Mouse (Mus musculus) brown adipose tissue, adult 24 weeks (tissue): ENCODE results near the gene Nid2. TPM values are rescaled to one million over a fixed set of nuclear protein-coding genes. Genes with fewer than 3 reads are reported as not detected.

Experiments used
- H3K27ac ChIP-seq: fragments of 200-500 bp; replicated peaks from 2 replicates; pipeline ENCODE4 v1.5.1; 2012; ENCODE audit warnings: low read depth, mild to moderate bottlenecking, low read length
- H3K4me1 ChIP-seq: fragments of 200-500 bp; 2 replicates; pipeline ENCODE4 v1.6.1; 2012; ENCODE audit warnings: low read length, mixed read lengths; ENCODE audit not compliant: control insufficient read depth, insufficient read depth, insufficient read length
- H3K4me3 ChIP-seq: fragments of 200-500 bp; 2 replicates; pipeline ENCODE4 v1.5.1; 2012; ENCODE audit warnings: low read depth, mild to moderate bottlenecking, low read length, moderate library complexity; ENCODE audit not compliant: insufficient read depth
- polyA plus RNA-seq: library from polyadenylated mRNA; stranded (reverse); fragments of >200 nt; gene quantifications from 2 replicates; pipeline ENCODE4 v1.2.4, GENCODE M21; 2012; ENCODE audit not compliant: missing spikeins, insufficient read depth, insufficient read length

Nid2 gene
- polyA plus RNA-seq: 6.0 and 7.3 TPM in 2 replicates

DNA sequence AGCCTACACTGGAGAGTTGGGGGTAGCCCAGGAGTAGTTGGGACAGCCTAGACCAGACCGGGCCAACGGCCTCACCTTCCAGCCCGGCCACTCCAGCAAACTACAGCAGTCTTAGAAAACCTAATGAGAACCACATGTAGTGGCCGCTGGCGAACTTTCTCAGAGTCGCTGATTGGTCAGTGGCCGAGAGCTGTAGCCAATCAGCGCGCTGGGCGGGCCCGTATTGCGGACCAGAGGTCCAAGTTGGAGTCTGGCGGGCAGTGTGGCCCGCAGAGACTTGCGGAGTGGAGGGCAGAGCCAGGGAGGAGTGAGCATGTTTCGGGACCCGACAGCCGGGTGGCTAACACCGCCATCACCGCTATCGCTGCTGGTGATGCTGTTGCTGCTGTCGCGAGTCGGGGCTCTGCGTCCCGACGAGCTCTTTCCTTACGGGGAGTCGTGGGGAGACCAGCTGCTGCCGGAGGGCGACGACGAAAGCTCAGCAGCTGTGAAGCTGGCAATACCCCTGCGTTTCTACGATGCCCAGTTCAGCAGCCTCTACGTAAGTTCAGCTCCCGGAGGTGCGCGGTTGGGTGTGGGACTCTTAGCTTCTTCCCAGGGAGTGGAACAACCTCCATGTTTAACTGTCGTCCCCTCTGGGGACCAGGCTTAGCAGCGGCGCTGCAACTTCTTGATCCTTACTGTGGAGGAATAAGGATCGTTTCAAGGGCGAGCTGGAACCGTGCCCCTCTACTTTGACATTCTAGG lies at the start of gene Nid2:
TSS of gene Nid2 (plus strand) at position 241 of the 747 bp plus-strand sequence.
- Histone ChIP-seq H3K27ac (peak within 1 kb of the TSS; percentile 36), H3K4me3 (peak within 1 kb of the TSS; percentile 69), H3K4me1 (no peaks in the 10 kb centered on the region)

DNA sequence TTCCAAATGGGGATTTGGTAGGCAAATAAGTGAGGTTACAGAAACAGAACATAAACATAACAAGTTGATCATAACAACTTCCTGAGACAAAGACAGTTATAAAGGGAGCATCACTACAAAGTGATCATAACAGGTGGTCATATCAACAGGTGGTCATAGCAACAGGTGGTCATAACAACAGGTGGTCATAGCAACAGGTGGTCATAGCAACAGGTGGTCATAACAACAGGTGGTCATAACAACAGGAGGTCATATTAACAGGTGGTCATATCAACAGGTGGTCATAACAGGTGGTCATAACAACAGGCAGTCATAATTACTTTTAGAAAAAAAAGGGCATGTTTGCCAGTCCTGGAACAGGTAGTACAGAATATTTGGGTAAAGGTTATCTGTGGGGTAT lies 49.5 kb upstream of the Nid2 start:
- no peaks in the 10 kb centered on the region for H3K4me1 ChIP-seq
- H3K4me3 ChIP-seq: no peak overlapping the region
- H3K27ac ChIP-seq: no peak overlapping the region

DNA sequence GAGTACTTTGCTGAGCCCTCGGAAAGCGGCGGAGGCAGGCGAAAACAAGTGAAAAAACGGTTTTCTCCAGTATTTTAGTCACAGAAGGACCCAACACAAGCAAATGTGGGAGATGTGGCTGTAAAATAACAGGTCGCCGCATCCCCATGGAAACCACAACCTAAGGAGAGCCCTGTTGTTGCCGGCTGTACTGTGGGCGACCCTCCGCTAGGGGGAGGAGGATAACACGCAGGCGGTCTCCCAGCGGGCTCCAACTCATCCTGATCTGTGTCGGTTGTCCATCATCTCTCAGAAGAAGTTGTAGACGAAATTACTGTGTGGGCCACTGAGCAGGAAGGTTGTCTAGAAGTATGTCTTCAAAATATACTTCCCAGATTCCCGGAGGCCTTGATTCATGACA lies 45.4 kb upstream of the Nid2 start:
- Histone ChIP-seq H3K4me1 (peaks cover 8% of the 10 kb centered on the region; the same call in 1 of the 2 replicates), H3K4me3 (no peak overlapping the region), H3K27ac (no peak overlapping the region)

DNA sequence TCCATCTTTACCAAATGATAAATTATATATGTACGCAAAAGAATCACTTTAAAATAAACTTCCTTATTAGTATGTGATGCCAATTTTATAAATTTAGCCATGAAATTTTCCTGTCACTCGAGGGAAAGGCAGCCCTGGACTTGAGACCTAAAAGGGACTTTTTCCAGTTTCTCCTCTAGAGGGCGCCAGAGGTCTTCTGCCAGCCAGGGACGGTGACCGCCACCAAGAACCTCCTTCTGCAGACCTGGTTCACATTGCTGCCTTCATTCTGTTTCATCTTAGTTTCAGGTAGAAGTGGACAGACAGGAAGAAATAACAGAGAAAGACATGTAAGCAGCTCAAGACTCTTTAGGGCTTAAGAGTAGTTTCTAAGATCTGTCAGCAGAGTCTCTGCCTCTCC lies 44.6 kb upstream of the Nid2 start:
- H3K27ac ChIP-seq: no peak overlapping the region
- no peak overlapping the region for H3K4me3 ChIP-seq
- peaks cover 8% of the 10 kb centered on the region; the same call in 1 of the 2 replicates for H3K4me1 ChIP-seq

DNA sequence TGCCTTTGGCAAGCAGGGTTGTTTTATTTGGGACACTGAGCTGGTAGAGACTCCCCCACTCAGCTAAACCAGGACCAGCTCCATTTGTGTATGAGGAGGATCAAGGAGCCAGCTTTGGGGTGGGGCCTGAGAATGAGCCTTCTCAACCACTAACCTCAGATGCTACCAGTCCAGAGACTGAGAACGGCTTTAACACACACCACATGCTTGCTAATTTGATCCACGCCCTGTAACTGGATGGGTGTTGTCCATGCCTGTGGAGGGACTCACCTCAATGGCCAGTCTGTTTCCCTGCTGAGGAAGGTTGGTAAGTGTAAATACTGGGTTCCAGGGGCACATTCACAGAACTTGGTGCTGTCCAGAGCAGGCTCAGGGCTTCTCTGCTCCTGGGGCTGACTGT lies 44.1 kb upstream of the Nid2 start:
- Histone ChIP-seq H3K4me3 (no peak overlapping the region), H3K4me1 (peaks cover 8% of the 10 kb centered on the region; the same call in 1 of the 2 replicates), H3K27ac (no peak overlapping the region)

DNA sequence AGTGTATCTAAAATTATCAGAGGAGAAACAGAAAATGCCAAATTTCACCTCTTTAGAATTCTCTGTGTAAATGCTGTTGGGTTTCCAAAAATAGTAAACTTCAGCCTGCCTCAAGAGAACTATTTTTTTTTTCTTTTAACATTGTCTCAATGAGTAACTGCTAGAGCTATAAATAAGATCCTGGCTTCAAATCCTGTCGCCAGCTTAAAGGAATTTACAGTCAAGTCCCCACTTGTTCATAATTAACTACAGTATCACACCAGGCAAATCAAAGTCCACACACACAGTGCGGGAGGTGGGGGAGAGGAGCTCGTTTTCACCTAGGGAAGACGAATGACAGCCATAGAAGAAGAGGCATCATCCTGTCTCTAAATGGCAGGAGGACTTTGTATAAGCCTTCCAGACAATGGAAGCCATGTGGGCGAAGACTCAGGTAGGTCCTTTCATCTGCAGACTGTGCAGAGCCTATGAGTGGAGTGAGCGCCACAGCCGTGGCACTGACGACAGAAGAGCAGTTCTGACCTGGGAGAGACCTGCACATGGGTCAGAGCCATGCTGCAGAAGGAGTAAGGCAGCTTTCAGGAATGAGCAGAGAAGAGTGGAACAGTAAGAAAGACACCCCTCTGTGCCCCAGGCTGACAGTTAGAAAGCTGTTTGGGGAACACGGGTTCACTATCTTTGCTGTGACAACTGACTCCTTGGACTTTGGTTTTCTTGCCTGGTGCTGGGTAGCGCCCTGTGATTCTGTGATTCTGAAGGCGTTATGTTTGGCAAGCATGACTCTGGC lies 43.2 kb upstream of the Nid2 start:
- peaks cover 8% of the 10 kb centered on the region; the same call in 1 of the 2 replicates for H3K4me1 ChIP-seq
- H3K27ac ChIP-seq: no peak overlapping the region
- H3K4me3 ChIP-seq: no peak overlapping the region

DNA sequence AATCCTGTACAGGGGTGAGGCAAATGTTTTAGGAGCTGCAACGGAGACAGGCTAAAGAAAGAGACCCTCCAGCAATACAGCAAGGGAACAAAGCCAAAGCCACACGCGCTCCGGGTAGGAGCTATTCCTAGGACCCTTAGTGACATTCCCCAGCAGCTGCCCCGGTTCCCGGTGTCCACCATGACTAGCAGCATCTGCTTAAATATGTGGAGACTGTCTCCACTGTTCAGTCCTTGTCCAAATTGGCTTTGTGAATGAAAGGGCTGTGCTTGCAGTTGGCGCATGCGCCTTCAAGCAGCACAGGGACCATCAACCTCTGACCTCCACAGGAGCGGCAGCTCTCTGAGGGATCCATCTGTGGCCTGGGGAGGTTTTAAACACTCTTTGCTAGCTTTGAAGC lies 41.9 kb upstream of the Nid2 start:
- Histone ChIP-seq H3K27ac (no peak overlapping the region; the same call in 1 of the 2 replicates), H3K4me1 (peaks cover 8% of the 10 kb centered on the region; the same call in 1 of the 2 replicates), H3K4me3 (no peak overlapping the region)

DNA sequence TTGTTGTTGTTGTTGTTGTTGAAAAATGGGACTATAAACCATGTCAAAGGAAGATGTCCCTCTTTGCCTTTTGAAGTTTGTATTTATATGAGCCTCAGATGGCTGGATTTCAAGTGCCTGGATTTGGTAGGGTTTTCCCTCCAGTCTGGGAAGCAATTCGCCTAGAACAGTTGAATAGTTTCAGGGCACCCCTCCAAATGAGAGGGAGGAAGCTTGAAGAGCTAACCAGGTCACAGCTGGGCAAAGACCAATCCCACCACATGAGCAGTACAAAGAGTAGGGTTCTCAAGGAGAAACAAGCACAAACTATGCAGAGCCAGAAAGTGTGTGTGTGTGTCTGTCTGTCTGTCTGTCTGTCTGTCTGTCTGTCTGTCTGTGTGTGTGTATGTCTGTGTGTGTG lies 39.3 kb upstream of the Nid2 start:
- Histone ChIP-seq H3K4me3 (no peak overlapping the region), H3K27ac (no peak overlapping the region), H3K4me1 (peaks cover 10% of the 10 kb centered on the region; the same call in 1 of the 2 replicates)

DNA sequence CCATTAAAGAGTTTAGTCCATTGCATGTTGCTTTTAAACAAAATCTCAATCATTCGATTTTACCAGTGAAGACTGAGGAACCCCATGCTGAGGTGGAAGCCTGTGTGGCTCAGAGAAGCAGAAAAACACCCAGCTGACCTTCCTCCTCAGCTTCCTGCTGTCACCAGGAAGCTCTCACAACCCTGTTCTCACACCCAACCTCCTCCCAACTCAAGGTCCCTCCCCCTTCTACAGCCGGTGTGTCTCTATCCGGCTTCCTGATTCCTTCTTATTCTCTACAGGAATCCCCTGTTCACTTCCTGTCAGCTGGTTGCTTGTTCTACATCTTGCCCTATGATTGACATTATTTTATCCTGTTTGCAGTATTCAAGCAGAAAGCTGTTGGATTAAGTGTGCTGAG lies 38.0 kb upstream of the Nid2 start:
- H3K4me1 ChIP-seq: peaks cover 7% of the 10 kb centered on the region; the same call in 1 of the 2 replicates
- no peak overlapping the region for H3K4me3 ChIP-seq
- no peak overlapping the region for H3K27ac ChIP-seq

DNA sequence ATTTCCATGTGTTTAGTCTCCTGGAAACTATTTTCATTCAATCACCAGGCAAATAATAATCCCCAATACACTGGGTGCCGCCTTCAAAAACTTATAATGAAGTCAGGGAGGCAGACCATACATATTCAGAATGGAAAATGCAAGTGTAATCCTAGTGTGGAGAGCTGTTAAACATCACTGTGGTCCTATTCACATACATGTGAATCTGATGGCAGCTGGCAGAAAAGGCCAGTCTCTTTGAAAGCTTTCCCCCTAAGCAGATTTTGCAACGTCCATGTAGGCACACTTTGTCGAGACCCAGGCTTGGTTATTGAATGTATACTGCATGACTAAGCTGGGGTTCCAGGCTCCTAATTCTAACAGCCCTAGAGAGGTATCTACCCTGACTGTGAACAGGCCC lies 32.0 kb upstream of the Nid2 start:
- H3K4me1 ChIP-seq: peaks cover 2% of the 10 kb centered on the region; the same call in 1 of the 2 replicates
- H3K4me3 ChIP-seq: no peak overlapping the region
- no peak overlapping the region for H3K27ac ChIP-seq

DNA sequence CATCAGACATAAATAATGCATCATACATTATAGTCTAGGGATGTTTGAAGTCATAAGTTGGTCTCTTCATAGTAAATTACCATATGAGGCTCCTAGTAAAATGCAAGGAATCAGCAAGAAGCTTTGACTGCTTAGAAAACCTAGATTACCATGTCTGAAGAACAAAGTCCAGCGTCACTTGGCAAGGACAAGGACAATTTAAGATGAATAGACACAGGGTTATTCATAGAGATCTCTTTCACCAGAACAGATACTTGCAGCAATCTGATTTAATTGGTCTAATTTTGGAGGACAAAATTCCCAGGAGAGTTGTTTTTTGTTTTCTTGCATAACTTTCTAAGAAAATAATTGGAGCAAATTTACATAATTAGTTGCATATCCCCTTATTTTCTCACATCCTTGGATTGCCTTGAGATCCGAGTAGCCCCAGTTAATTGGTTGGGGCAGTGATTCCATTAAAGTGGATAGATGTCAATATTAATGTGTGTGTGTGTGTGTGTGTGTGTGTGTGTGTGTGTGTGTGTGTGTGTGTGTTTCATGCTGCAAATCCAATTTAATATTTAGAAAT lies 30.9 kb upstream of the Nid2 start:
- Histone ChIP-seq H3K4me3 (no peak overlapping the region), H3K4me1 (no peaks in the 10 kb centered on the region), H3K27ac (no peak overlapping the region)

DNA sequence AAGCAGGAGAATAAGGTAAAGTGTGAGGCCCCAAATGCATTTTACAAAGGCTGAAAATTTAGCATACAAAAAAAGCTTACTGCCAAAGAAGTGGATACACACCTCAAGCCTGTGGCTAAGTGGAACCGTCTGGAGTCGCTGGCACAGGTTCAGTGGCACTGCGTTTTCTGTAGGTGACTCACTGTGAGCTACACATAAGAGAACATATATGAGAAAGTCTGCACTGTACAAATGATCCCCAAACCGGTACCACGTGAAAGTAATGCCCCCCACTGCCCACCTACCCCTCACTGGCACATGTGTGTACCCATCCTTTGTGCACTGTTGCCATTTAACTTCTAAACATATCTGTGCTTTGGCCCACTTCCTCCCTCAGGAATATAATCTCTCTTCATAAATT lies 22.8 kb upstream of the Nid2 start:
- Histone ChIP-seq H3K27ac (no peak overlapping the region), H3K4me1 (no peaks in the 10 kb centered on the region)

DNA sequence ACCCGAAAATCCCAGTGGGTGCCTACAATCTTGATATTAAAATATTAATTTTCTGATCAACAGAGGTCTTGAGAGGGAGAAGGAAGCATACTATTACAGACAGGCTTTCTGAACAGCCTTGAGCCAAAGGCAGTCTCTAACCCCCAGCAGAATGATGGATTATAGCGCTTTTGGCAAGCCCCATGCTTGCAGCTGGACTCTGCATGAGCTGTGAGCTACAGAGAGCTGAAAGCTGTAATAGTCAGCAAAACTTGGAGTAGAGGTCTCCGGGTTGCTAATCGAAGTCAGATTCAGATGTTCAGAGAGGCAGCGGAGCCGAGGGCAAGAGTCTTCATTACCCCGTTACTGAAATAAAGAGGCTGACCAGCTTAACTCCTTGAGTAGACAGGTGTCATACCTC lies 22.3 kb upstream of the Nid2 start:
- Histone ChIP-seq H3K4me1 (peaks cover 4% of the 10 kb centered on the region; the same call in 1 of the 2 replicates), H3K27ac (no peak overlapping the region), H3K4me3 (no peak overlapping the region)

More for the DNA sequence above, 22.8 kb upstream of the Nid2 start:
- H3K4me3 ChIP-seq: no peak overlapping the region

DNA sequence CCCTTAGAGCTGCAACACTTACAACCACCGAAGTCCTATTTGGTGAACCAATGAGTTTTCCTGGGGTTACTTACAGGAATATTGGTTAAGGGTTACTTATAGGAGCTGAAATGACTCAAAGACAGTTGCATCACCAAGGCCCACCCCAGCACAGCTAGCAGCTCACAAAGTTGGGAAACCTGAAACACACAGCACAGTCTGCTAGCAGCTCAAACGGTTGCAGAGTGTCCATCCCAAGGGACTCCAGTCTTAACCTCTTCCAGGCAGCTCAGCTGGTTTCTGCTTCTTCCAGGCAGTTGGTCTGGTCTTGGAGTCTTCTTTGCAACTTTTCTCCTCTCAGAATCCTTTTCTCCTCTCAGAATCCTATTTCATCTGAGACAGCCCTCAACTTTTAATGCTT lies 19.0 kb upstream of the Nid2 start:
- H3K27ac ChIP-seq: no peak overlapping the region
- peaks cover 4% of the 10 kb centered on the region; the same call in 1 of the 2 replicates for H3K4me1 ChIP-seq
- H3K4me3 ChIP-seq: no peak overlapping the region
